Mouse (Mus musculus): Measurements from ENCODE around the gene Slc5a5. TPM values are rescaled to one million over a fixed set of nuclear protein-coding genes. Genes with fewer than 3 reads are reported as not detected.
A peak's percentile ranks its signal among the peaks of the same experiment; 100 is the strongest.

The Slc5a5 gene
- polyA plus RNA-seq, 1 experiment from 2014 or later = not detected

DNA sequence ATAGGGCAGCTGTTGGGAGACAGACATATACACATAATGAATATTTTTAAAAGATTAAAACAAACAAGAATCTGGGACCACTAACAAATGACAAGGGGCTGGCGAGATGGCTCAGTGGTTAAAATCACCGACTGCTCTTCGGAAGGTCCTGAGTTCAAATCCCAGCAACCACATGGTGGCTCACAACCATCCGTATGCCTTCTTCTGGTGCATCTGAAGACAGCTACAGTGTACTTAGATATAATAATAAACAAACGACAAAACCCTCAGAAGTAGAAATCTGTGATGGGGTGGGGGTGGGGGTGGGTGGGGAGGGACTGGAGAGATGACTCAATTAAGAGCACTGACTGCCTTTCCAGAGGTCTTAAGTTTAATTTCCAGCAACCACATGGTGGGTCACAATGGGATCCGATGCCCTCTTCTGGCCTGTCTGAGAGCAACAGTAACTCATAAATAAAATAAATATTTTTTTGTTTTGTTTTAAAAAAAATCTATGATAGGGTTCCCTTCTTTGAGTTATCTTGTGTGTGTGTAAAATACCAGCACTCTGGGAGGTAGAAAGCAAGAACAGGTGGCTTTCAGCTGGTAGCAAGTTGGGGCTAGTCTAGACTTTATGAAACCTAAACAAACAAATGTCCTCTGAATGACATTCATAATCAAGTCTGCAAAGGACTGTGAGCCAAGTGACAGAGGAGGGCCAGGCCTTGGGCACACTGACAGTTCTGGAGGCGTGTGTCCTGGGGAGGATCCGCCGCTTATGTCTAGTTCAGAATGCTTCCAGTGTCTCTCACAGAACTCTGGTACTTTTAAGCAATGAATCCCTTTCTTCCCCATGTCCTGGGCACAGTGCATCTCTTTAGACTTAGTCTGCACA lies 27.7 kb upstream of the Slc5a5 start:
- H3K27ac ChIP-seq (replicated peaks) = no peak overlapping the region
- no peaks in the 10 kb centered on the region for H3K9me3 ChIP-seq (replicated peaks)
- no peak overlapping the region for H3K9ac ChIP-seq
- H3K4me3 ChIP-seq (replicated peaks) = no peak overlapping the region
- H3K4me1 ChIP-seq (replicated peaks) = no peaks in the 10 kb centered on the region
- 74% methylated on average over 9 of the region's 9 CpGs for WGBS (ENCODE audit: insufficient replicate concordance)
- peaks cover 32% of the 10 kb centered on the region for H3K36me3 ChIP-seq (replicated peaks)
- no peak overlapping the region for H3K4me2 ChIP-seq
- H3K27me3 ChIP-seq = no peaks in the 10 kb centered on the region
- ATAC-seq (ENCODE audit: insufficient read depth) = no peak

DNA sequence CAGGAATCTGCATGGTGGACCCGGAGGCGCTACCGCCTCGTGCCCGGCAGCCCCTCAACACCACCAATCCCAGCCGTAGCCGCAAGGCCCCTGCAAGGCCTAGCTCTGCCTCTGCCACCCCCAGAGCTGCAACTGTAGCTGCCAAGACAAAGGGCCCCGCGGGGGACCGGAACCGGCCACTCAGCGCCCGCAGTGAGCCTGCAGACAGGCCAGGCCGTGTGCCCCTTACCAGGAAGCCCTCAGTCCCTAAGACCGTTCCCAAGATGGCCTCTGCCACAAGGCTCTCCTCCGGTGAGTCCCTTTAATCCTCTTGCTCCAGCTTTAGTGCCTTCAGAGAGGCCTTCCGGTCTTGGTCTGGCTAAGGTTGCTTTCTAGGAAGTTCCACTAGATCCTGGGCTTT lies 22.1 kb upstream of the Slc5a5 start:
- H3K4me3 ChIP-seq (replicated peaks) = no peak overlapping the region
- no peak overlapping the region for H3K4me2 ChIP-seq
- WGBS (ENCODE audit: insufficient replicate concordance) = 86% methylated on average over 17 of the region's 17 CpGs
- no peak for ATAC-seq (ENCODE audit: insufficient read depth)
- no peaks in the 10 kb centered on the region for H3K9me3 ChIP-seq (replicated peaks)
- 0 out of 2 replicates have a peak, but pooled peaks cover 6% of the 10 kb centered on the region for H3K4me1 ChIP-seq (replicated peaks)
- no peak overlapping the region for H3K9ac ChIP-seq
- no peaks in the 10 kb centered on the region for H3K27me3 ChIP-seq
- H3K36me3 ChIP-seq (replicated peaks) = peaks cover 81% of the 10 kb centered on the region
- H3K27ac ChIP-seq (replicated peaks) = no peak overlapping the region

- H3K9me3 ChIP-seq (replicated peaks) = no peaks in the 10 kb centered on the region
- H3K4me1 ChIP-seq (replicated peaks) = 0 out of 2 replicates have a peak, but pooled peaks cover 6% of the 10 kb centered on the region
- no peak overlapping the region for H3K9ac ChIP-seq
- no peaks in the 10 kb centered on the region for H3K27me3 ChIP-seq
- WGBS (ENCODE audit: insufficient replicate concordance) = 89% methylated on average over 26 of the region's 26 CpGs
- peaks cover 85% of the 10 kb centered on the region for H3K36me3 ChIP-seq (replicated peaks)
- no peak overlapping the region for H3K27ac ChIP-seq (replicated peaks)
- 0 out of 2 replicates have a peak, but pooled peaks have one; percentile 10 for ATAC-seq (ENCODE audit: insufficient read depth)
- H3K4me2 ChIP-seq = no peak overlapping the region
- no peak overlapping the region for H3K4me3 ChIP-seq (replicated peaks)
Observed at GRCm38 (mm10) chr8:70913523-70913922, 21.0 kb upstream of the Slc5a5 start.

- no peak overlapping the region for H3K4me2 ChIP-seq
- no peak overlapping the region for H3K9ac ChIP-seq
- H3K36me3 ChIP-seq (replicated peaks) = peaks cover 79% of the 10 kb centered on the region
- ATAC-seq (ENCODE audit: insufficient read depth) = no peak
- H3K9me3 ChIP-seq (replicated peaks) = no peaks in the 10 kb centered on the region
- 87% methylated on average over 30 of the region's 30 CpGs for WGBS (ENCODE audit: insufficient replicate concordance)
- no peak overlapping the region for H3K4me3 ChIP-seq (replicated peaks)
- H3K4me1 ChIP-seq (replicated peaks) = peaks cover 8% of the 10 kb centered on the region
- H3K27me3 ChIP-seq = no peaks in the 10 kb centered on the region
- H3K27ac ChIP-seq (replicated peaks) = no peak overlapping the region
Observed at GRCm38 (mm10) chr8:70912955-70913354, 20.4 kb upstream of the Slc5a5 start.

DNA sequence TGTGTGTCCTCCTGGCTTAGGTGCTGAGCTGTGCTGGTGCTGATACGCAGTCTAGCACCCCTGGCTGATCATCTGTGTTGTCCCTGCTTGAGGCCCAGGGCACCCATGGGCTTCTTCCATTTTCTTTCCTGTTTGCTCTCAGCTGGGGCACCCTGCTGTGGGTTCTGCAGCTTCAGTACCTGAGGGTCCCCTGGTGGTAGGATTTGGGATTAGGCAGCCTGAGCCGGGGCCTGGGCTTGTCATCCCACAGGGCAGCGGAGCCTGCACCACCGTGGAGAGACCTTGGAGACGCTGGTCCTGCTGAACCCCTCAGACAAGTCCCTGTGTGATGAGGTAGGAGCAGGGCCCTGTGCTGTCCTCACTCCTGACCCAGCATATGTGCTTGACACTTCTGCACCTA lies 19.0 kb upstream of the Slc5a5 start:
- Histone ChIP-seq H3K4me2 (no peak overlapping the region), H3K36me3 (replicated peaks) (peaks cover 67% of the 10 kb centered on the region), H3K4me3 (replicated peaks) (no peak overlapping the region), H3K9me3 (replicated peaks) (no peaks in the 10 kb centered on the region), H3K9ac (no peak overlapping the region), H3K27me3 (no peaks in the 10 kb centered on the region), H3K4me1 (replicated peaks) (peaks cover 22% of the 10 kb centered on the region), H3K27ac (replicated peaks) (no peak overlapping the region)
- ATAC-seq (ENCODE audit: insufficient read depth) = 0 out of 2 replicates have a peak, but pooled peaks have one; percentile 2
- 82% methylated on average over 5 of the region's 5 CpGs for WGBS (ENCODE audit: insufficient replicate concordance)

GRCm38 (mm10) chr8:70907518-70907917 lies 15.0 kb upstream of the Slc5a5 start:
- no peak overlapping the region for H3K27ac ChIP-seq (replicated peaks)
- H3K4me3 ChIP-seq (replicated peaks) = no peak overlapping the region
- H3K27me3 ChIP-seq = peaks cover 3% of the 10 kb centered on the region
- H3K36me3 ChIP-seq (replicated peaks) = peaks cover 26% of the 10 kb centered on the region
- 50% methylated on average over 2 of the region's 2 CpGs for WGBS (ENCODE audit: insufficient replicate concordance)
- peak overlapping the region; percentile 97 for H3K4me2 ChIP-seq
- no peaks in the 10 kb centered on the region for H3K9me3 ChIP-seq (replicated peaks)
- ATAC-seq (ENCODE audit: insufficient read depth) = no peak
- H3K9ac ChIP-seq = no peak overlapping the region
- peaks cover 47% of the 10 kb centered on the region for H3K4me1 ChIP-seq (replicated peaks)

DNA sequence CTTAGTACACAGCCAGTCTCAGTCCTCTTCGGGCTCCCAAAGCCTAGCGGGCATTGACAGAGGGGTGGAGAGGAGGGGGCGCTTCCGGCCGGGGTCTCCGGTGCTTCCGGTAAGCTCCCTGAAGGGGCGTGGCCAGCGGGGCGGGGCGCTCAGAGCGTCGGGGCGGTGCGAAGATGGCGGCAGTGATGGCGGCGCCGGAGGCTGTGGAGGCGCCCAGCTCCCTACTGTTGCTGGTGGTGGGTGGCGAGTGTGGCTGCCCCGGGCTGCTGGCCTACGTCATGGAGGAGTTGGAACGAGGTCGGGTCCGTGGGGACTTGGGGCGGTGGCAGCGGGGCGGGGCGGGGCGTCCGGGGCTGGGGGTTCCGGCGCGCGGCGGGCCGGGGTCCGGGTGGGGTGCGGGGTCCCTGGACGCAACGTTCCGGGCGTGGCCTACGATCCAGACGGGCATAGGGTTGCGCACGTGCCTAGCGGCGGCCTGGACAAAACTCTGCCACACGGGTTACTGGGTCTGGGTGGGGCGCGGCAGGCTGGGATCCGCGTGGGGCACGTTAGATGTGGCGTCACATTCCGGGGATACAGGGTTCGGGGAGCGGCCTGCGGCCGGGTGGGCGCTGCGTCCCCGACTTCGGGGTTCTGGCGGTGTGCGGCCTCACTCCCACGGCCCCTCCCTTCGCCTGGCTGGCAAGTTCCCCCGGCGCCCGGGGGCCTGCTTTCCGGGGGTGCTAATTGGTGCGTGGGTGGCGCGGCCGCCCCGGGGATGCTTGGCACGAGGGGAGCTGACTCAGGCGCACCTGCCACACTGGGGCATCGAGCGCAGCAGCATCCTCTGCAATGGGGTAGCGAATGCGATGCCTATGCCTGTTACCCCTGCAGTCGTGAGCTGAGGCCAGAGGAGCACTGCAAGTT lies 13.5 kb upstream of the Slc5a5 start, which contains the start of gene Map1s:
Gene Map1s (plus strand): TSS at position 102 of the 906 bp plus-strand sequence.
- peaks cover 12% of the 10 kb centered on the region; the same call in 1 of the 2 replicates for H3K36me3 ChIP-seq (replicated peaks)
- H3K4me1 ChIP-seq (replicated peaks) = peaks cover 43% of the 10 kb centered on the region
- H3K4me2 ChIP-seq = peak within 1 kb of the TSS; percentile 97
- peak; percentile 76 for ATAC-seq (ENCODE audit: insufficient read depth)
- H3K27me3 ChIP-seq = peaks cover 8% of the 10 kb centered on the region
- H3K9ac ChIP-seq = peak within 1 kb of the TSS; percentile 79
- H3K27ac ChIP-seq (replicated peaks) = peak within 1 kb of the TSS; percentile 86
- under 1% methylated on average over 85 of the region's 86 CpGs for WGBS (ENCODE audit: insufficient replicate concordance)
- H3K9me3 ChIP-seq (replicated peaks) = no peaks in the 10 kb centered on the region
- H3K4me3 ChIP-seq (replicated peaks) = peak within 1 kb of the TSS; percentile 91

- Histone ChIP-seq H3K27ac (replicated peaks) (peak overlapping the region; percentile 86), H3K4me2 (peak overlapping the region; percentile 97), H3K27me3 (peaks cover 8% of the 10 kb centered on the region), H3K9me3 (replicated peaks) (no peaks in the 10 kb centered on the region), H3K9ac (peak overlapping the region; percentile 79), H3K36me3 (replicated peaks) (0 out of 2 replicates have a peak, but pooled peaks cover 6% of the 10 kb centered on the region), H3K4me3 (replicated peaks) (peak overlapping the region; percentile 91), H3K4me1 (replicated peaks) (peaks cover 41% of the 10 kb centered on the region)
- ATAC-seq (ENCODE audit: insufficient read depth) = no peak
- 7% methylated on average over 8 of the region's 8 CpGs for WGBS (ENCODE audit: insufficient replicate concordance)
Observed at GRCm38 (mm10) chr8:70905463-70905830, 12.9 kb upstream of the Slc5a5 start.

GRCm38 (mm10) chr8:70904532-70904931 lies 12.0 kb upstream of the Slc5a5 start:
- no peak for ATAC-seq (ENCODE audit: insufficient read depth)
- Histone ChIP-seq H3K4me1 (replicated peaks) (peaks cover 41% of the 10 kb centered on the region), H3K9me3 (replicated peaks) (no peaks in the 10 kb centered on the region), H3K27ac (replicated peaks) (no peak overlapping the region; the same call in 1 of the 2 replicates), H3K9ac (no peak overlapping the region), H3K27me3 (peaks cover 8% of the 10 kb centered on the region), H3K4me2 (0 out of 2 replicates have a peak overlapping the region, but pooled peaks have one; percentile 3), H3K4me3 (replicated peaks) (no peak overlapping the region), H3K36me3 (replicated peaks) (0 out of 2 replicates have a peak, but pooled peaks cover 6% of the 10 kb centered on the region)
- WGBS (ENCODE audit: insufficient replicate concordance) = 16% methylated on average over 4 of the region's 4 CpGs

DNA sequence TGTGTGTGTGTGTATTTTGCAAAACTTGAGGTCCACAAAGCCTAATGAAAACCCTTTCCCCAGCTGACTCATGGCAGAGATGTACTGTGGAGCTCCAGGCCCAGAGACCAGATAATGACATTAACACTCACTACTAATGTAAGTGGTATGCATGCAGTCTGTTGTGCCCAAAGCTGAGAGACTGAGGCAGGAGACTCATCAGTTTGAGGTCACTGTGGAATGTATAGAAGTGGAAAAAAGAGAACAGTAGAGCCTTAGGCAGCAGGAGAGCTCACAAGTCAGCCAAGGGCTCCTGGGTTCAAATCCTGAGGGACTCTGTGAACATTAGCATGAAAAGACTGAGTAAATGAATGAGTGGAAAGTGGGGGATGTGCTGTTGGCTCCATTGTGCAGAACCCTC lies 11.0 kb upstream of the Slc5a5 start:
- H3K4me2 ChIP-seq = no peak overlapping the region
- no peak overlapping the region for H3K27ac ChIP-seq (replicated peaks)
- ATAC-seq (ENCODE audit: insufficient read depth) = no peak
- H3K9ac ChIP-seq = no peak overlapping the region
- H3K9me3 ChIP-seq (replicated peaks) = no peaks in the 10 kb centered on the region
- H3K36me3 ChIP-seq (replicated peaks) = no peaks in the 10 kb centered on the region
- no peak overlapping the region for H3K4me3 ChIP-seq (replicated peaks)
- H3K4me1 ChIP-seq (replicated peaks) = peaks cover 50% of the 10 kb centered on the region
- H3K27me3 ChIP-seq = peaks cover 8% of the 10 kb centered on the region

DNA sequence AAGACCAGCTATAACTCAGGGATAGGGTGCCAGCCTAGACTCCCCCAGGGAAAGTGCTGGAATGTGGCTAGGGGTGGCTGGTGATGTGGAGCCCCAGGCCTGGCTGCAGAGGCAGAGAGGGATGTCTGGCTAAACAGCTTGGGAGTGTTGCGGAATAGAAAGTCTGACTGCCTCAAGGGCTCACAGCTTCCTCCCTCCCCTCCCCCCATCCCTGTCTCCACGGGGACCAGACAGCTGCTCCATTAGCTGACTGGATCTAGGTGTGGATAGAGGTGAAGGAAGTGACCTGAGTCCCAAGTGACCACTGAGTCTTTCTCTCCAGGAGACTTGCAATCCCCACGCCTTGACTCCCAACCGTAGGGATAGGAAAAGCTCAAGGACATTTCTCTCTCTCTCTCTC lies 10.6 kb upstream of the Slc5a5 start:
- Histone ChIP-seq H3K9ac (no peak overlapping the region), H3K27me3 (peaks cover 8% of the 10 kb centered on the region), H3K27ac (replicated peaks) (no peak overlapping the region), H3K36me3 (replicated peaks) (no peaks in the 10 kb centered on the region), H3K4me1 (replicated peaks) (peaks cover 54% of the 10 kb centered on the region), H3K9me3 (replicated peaks) (no peaks in the 10 kb centered on the region), H3K4me3 (replicated peaks) (no peak overlapping the region), H3K4me2 (no peak overlapping the region)
- no peak for ATAC-seq (ENCODE audit: insufficient read depth)
- 50% methylated on average over 4 of the region's 4 CpGs for WGBS (ENCODE audit: insufficient replicate concordance)

Data from liver, embryonic 15.5 days (tissue).